Mouse (Mus musculus): ENCODE measurements at regions not wholly inside any gene's neighbourhood (a gene's known extent, or its start where the extent isn't known, plus 50 kb on each side); places are given as distances from the start of the nearest gene placed in this dataset.

GRCm38 (mm10) chr13:84054956-84055355 lies 167.1 kb upstream of the Tmem161b start:
- no peaks in the 10 kb centered on the region for H3K9me3 ChIP-seq (replicated peaks; ENCODE audit: control insufficient read depth, low read length)
- no peak for DNase-seq (ENCODE audit: low spot score)
- H3K9ac ChIP-seq (replicated peaks; ENCODE audit: low read depth, low read length): no peak overlapping the region
- no peak overlapping the region for H3K4me3 ChIP-seq (ENCODE audit: low read depth, low read length)
- H3K27ac ChIP-seq (ENCODE audit: low read depth): no peak overlapping the region
- H3K4me2 ChIP-seq (ENCODE audit: low read depth, low read length): no peak overlapping the region
- no peaks in the 10 kb centered on the region for H3K27me3 ChIP-seq (ENCODE audit: control insufficient read depth, insufficient read depth, low read length)
- no peaks in the 10 kb centered on the region for H3K4me1 ChIP-seq (ENCODE audit: control insufficient read depth, insufficient read depth)
- ATAC-seq (ENCODE audit: insufficient read depth, low read depth): no peak
- TF ChIP-seq EP300 (IDR thresholded peaks at IDR 0.05; ENCODE audit: low read depth) (no peak), CTCF (IDR thresholded peaks at IDR 0.05; ENCODE audit: low read depth) (no peak)
- H3K36me3 ChIP-seq (replicated peaks; ENCODE audit: control insufficient read depth, insufficient read depth, low read length): no peaks in the 10 kb centered on the region
- 66% methylated on average over 7 of the region's 7 CpGs for WGBS

- Histone ChIP-seq H3K9ac (replicated peaks; ENCODE audit: low read depth, low read length) (no peak overlapping the region), H3K4me2 (ENCODE audit: low read depth, low read length) (no peak overlapping the region), H3K27ac (ENCODE audit: low read depth) (no peak overlapping the region), H3K27me3 (ENCODE audit: control insufficient read depth, insufficient read depth, low read length) (no peaks in the 10 kb centered on the region), H3K36me3 (replicated peaks; ENCODE audit: control insufficient read depth, insufficient read depth, low read length) (no peaks in the 10 kb centered on the region), H3K4me3 (ENCODE audit: low read depth, low read length) (no peak overlapping the region), H3K9me3 (replicated peaks; ENCODE audit: control insufficient read depth, low read length) (no peaks in the 10 kb centered on the region), H3K4me1 (ENCODE audit: control insufficient read depth, insufficient read depth) (no peaks in the 10 kb centered on the region)
- TF ChIP-seq CTCF (IDR thresholded peaks at IDR 0.05; ENCODE audit: low read depth) (no peak), EP300 (IDR thresholded peaks at IDR 0.05; ENCODE audit: low read depth) (no peak)
- ATAC-seq (ENCODE audit: insufficient read depth, low read depth): no peak
- no peak for DNase-seq (ENCODE audit: low spot score)
These were observed 166.5 kb upstream of the Tmem161b start for GRCm38 (mm10) chr13:84055576-84055975.

- 56% methylated on average over 3 of the region's 3 CpGs for WGBS
- TF ChIP-seq CTCF (IDR thresholded peaks at IDR 0.05; ENCODE audit: low read depth) (no peak), EP300 (IDR thresholded peaks at IDR 0.05; ENCODE audit: low read depth) (no peak)
- no peaks in the 10 kb centered on the region for H3K36me3 ChIP-seq (replicated peaks; ENCODE audit: control insufficient read depth, insufficient read depth, low read length)
These were observed 165.6 kb upstream of the Tmem161b start for GRCm38 (mm10) chr13:84056451-84056850.

GRCm38 (mm10) chr13:84056998-84057397 lies 165.1 kb upstream of the Tmem161b start:
- no peak overlapping the region for H3K9ac ChIP-seq (replicated peaks; ENCODE audit: low read depth, low read length)
- TF ChIP-seq EP300 (IDR thresholded peaks at IDR 0.05; ENCODE audit: low read depth): no peak
- no peaks in the 10 kb centered on the region for H3K27me3 ChIP-seq (ENCODE audit: control insufficient read depth, insufficient read depth, low read length)
- no peaks in the 10 kb centered on the region for H3K36me3 ChIP-seq (replicated peaks; ENCODE audit: control insufficient read depth, insufficient read depth, low read length)
- H3K4me2 ChIP-seq (ENCODE audit: low read depth, low read length): no peak overlapping the region
- DNase-seq (ENCODE audit: low spot score): no peak
- ATAC-seq (ENCODE audit: insufficient read depth, low read depth): no peak
- no peak overlapping the region for H3K27ac ChIP-seq (ENCODE audit: low read depth)
- H3K4me1 ChIP-seq (ENCODE audit: control insufficient read depth, insufficient read depth): no peaks in the 10 kb centered on the region
- no peak overlapping the region for H3K4me3 ChIP-seq (ENCODE audit: low read depth, low read length)
- WGBS: 77% methylated on average over 5 of the region's 5 CpGs
- no peaks in the 10 kb centered on the region for H3K9me3 ChIP-seq (replicated peaks; ENCODE audit: control insufficient read depth, low read length)

More at GRCm38 (mm10) chr13:84056451-84056850, 165.6 kb upstream of the Tmem161b start:
- no peak overlapping the region for H3K4me2 ChIP-seq (ENCODE audit: low read depth, low read length)
- no peak overlapping the region for H3K27ac ChIP-seq (ENCODE audit: low read depth)
- DNase-seq (ENCODE audit: low spot score) (no peak), ATAC-seq (ENCODE audit: insufficient read depth, low read depth) (no peak)
- no peaks in the 10 kb centered on the region for H3K9me3 ChIP-seq (replicated peaks; ENCODE audit: control insufficient read depth, low read length)
- no peak overlapping the region for H3K9ac ChIP-seq (replicated peaks; ENCODE audit: low read depth, low read length)
- H3K4me3 ChIP-seq (ENCODE audit: low read depth, low read length): no peak overlapping the region
- no peaks in the 10 kb centered on the region for H3K4me1 ChIP-seq (ENCODE audit: control insufficient read depth, insufficient read depth)
- H3K27me3 ChIP-seq (ENCODE audit: control insufficient read depth, insufficient read depth, low read length): no peaks in the 10 kb centered on the region

GRCm38 (mm10) chr13:84057456-84057855 lies 164.6 kb upstream of the Tmem161b start:
- no peak overlapping the region for H3K9ac ChIP-seq (replicated peaks; ENCODE audit: low read depth, low read length)
- no peak for ATAC-seq (ENCODE audit: insufficient read depth, low read depth)
- no peaks in the 10 kb centered on the region for H3K9me3 ChIP-seq (replicated peaks; ENCODE audit: control insufficient read depth, low read length)
- DNase-seq (ENCODE audit: low spot score): no peak
- no peak overlapping the region for H3K4me2 ChIP-seq (ENCODE audit: low read depth, low read length)
- no peaks in the 10 kb centered on the region for H3K27me3 ChIP-seq (ENCODE audit: control insufficient read depth, insufficient read depth, low read length)
- TF ChIP-seq EP300 (IDR thresholded peaks at IDR 0.05; ENCODE audit: low read depth): no peak
- TF ChIP-seq CTCF (IDR thresholded peaks at IDR 0.05; ENCODE audit: low read depth): no peak
- H3K4me3 ChIP-seq (ENCODE audit: low read depth, low read length): no peak overlapping the region
- H3K4me1 ChIP-seq (ENCODE audit: control insufficient read depth, insufficient read depth): no peaks in the 10 kb centered on the region
- H3K36me3 ChIP-seq (replicated peaks; ENCODE audit: control insufficient read depth, insufficient read depth, low read length): no peaks in the 10 kb centered on the region
- H3K27ac ChIP-seq (ENCODE audit: low read depth): no peak overlapping the region

GRCm38 (mm10) chr13:84058251-84058650 lies 163.8 kb upstream of the Tmem161b start:
- DNase-seq (ENCODE audit: low spot score): no peak
- H3K4me2 ChIP-seq (ENCODE audit: low read depth, low read length): no peak overlapping the region
- H3K9ac ChIP-seq (replicated peaks; ENCODE audit: low read depth, low read length): no peak overlapping the region
- WGBS: 67% methylated on average over 3 of the region's 3 CpGs
- no peaks in the 10 kb centered on the region for H3K36me3 ChIP-seq (replicated peaks; ENCODE audit: control insufficient read depth, insufficient read depth, low read length)
- no peak for ATAC-seq (ENCODE audit: insufficient read depth, low read depth)
- H3K4me1 ChIP-seq (ENCODE audit: control insufficient read depth, insufficient read depth): no peaks in the 10 kb centered on the region
- no peaks in the 10 kb centered on the region for H3K9me3 ChIP-seq (replicated peaks; ENCODE audit: control insufficient read depth, low read length)
- H3K4me3 ChIP-seq (ENCODE audit: low read depth, low read length): no peak overlapping the region
- TF ChIP-seq EP300 (IDR thresholded peaks at IDR 0.05; ENCODE audit: low read depth) (no peak), CTCF (IDR thresholded peaks at IDR 0.05; ENCODE audit: low read depth) (no peak)
- H3K27ac ChIP-seq (ENCODE audit: low read depth): no peak overlapping the region
- no peaks in the 10 kb centered on the region for H3K27me3 ChIP-seq (ENCODE audit: control insufficient read depth, insufficient read depth, low read length)

All from heart, postnatal 0 days (tissue).